Mouse (Mus musculus) MN1 (cell line): Measurements from ENCODE around the gene Ccdc127.

Experiments used
- DNase-seq: peaks from one replicate; pipeline ENCODE4 v3.0.0-alpha.2; 2016; ENCODE audit warnings: low spot score

The Ccdc127 gene

GRCm38 (mm10) chr13:74349566-74350434, at the start of gene Ccdc127, which contains the start of gene Sdha:
Gene Ccdc127, plus strand, starts transcription at chr13:74350309.
Gene Sdha, minus strand, starts transcription at chr13:74350280.
- DNase-seq: peak; percentile 97

DNA sequence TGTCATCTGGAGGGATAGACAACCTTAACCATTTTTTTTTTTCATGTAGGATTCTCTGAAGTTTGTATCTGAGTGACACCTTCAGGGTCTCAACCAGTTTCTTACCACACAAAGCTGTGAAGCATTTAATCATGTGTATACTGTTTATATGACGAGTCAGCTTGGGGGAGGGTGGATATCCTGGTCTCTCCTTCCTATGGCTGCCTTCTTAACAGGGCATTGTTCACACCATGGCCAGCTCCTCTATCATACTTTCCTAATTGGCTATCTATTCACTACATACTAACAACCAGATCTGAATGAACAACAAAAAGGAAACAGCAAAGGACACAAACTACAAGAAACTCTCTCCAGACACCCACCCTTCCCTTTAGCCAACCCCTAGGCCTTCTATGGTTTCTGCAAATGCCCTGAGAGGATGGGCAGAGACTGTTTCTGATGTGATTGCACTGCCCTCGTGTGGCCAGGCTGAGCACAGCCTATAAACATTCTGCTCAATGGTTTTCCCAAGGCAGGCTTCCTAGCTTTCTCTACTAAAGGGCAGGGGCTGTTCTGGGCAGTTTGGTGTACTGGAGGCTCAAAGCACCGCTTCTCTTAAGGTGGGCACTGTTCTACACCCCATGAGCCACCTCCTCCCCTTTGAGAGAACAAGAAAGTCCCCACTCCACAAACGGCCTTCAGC, 49.0 kb upstream of the Ccdc127 start:
- peak; percentile 60 for DNase-seq

DNA sequence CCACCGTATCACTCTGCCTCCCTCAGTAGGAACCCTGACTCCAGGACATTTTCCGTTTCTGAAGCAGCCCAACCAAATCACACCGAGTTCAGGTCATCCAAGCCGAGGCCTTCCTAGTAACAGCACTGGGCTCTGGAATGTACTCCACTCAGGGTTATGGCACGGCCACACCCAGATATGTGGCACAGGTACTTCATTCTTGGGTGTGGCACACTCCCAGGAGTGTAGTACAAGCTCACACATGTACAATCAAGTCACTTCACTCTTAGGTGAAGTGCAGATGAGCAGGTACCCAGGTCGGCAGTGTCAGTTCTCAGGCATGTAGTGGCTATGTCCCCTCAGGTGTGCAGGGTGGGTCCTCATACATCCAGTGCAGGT, 48.5 kb upstream of the Ccdc127 start:
- no peak for DNase-seq

DNA sequence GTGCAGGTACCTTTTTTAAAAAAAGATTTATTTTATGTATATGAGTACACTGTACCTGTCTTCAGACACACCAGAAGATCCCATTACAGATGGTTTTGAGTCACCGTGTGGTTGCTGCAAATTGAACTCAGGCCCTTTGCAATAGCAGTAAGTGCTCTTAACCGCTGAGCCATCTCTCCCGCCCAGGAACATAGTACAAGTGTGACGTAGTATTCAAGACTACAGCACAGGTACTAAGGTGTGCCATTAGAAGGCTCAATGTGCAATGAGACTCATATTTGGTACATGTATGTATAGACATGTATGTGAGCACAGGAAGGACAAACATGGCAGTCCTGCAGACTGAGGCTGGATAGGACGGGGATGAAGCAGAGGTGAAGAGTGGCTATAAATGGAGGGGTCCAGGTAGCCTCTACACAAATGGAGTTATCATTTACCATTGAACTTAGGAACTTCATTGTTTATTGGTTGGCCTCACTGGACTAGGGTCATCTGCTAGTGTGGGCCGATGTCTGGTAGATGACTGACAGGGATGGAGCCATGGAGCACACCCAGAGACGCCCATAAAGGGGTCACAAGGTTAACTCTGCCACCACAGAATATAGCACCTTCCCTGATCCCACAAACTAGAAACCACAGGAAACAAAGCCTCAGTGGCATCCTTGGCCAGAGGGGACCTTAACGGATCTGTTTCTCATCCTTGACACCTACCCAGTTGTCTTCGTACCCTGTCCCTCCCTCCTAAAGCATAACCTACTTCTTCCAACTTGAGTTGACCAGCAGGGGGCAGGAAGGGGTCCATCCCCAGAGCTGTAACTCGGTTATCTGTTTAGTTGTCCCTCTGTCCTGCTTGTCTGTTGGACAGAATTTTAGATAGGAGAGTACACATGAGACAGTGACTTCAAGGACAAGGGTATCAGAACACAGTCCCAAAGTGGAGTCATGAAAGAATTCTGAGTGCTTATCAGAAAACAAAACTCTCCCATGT, 47.8 kb upstream of the Ccdc127 start:
- no peak for DNase-seq

GRCm38 (mm10) chr13:74305380-74305779, 44.7 kb upstream of the Ccdc127 start:
- DNase-seq: no peak

DNA sequence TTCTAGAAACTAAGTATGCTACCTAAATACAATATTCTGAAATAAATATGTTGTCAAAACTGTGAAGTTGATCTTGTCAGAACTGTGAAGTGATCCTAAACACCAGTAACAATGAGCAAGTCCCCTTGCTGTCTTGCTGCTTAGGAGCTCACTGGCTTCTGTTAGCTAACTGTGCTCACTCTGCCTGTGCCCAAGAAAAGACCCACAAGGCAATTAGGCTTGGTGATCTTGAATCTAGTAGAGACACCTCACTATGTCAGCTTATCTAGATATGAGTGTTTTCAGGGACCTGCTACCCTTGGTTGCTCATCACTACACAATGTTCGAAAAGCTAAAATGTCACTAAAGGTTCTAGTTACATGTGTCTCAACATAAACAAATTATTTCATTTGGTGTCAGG, 44.3 kb upstream of the Ccdc127 start:
- DNase-seq: no peak

DNA sequence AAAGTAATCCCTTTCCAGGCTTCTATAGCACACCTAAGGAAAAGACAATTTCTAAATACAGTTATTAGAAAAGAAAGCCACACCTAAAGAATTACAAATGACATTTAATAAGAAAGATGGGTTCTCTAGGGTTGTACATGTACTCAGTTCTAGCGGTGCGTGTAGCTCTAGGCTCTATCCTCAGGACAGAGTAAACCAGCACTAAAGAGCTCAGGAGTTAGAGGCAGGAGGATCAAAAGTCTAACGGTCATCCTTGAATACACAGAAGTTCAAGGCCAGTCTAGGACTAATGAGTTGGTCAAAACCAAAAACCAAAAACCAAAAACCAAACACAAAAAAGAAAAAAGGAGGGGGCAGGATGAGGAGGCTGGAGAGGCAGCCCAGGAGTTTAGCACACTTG, 35.5 kb upstream of the Ccdc127 start:
- no peak for DNase-seq

- peak; percentile 9 for DNase-seq
Observed at GRCm38 (mm10) chr13:74316386-74316785, 33.7 kb upstream of the Ccdc127 start.

GRCm38 (mm10) chr13:74316789-74317169, 33.3 kb upstream of the Ccdc127 start:
- peak; percentile 7 for DNase-seq

- DNase-seq: peak; percentile 95
Observed at GRCm38 (mm10) chr13:74317170-74317849, 32.8 kb upstream of the Ccdc127 start, which contains the start of gene Pdcd6. Gene Pdcd6, minus strand, starts transcription at chr13:74317580.

- no peak for DNase-seq
Observed at GRCm38 (mm10) chr13:74329321-74329720, 20.8 kb upstream of the Ccdc127 start.

GRCm38 (mm10) chr13:74341036-74341435, 9.1 kb upstream of the Ccdc127 start:
- DNase-seq: peak; percentile 68

GRCm38 (mm10) chr13:74350435-74350906, 362 bp downstream of the Ccdc127 start:
- DNase-seq: no peak

- DNase-seq: no peak
Observed at GRCm38 (mm10) chr13:74356491-74356890, 6.4 kb downstream of the Ccdc127 start.

DNA sequence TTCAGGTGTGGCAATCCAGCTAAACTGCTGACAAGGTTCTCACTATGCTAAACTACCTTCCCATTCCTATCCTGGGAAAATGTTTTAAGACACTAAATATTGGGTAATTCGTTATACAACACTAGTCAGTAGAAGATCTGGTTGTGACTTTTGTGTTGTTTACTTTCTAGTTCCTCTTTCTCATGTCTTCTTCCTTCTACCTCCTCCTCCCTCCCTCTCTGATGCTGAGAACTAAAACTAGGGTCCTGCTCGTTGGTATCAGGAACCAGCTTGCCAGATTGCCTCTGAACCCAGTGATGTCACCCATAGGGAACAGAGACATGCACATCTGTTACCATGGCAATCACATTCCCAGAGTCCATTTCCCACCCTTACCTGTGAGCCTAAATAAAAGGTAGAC, 12.1 kb downstream of the Ccdc127 start:
- DNase-seq: no peak

GRCm38 (mm10) chr13:74363176-74363858, 13.2 kb downstream of the Ccdc127 start:
- DNase-seq: no peak

GRCm38 (mm10) chr13:74363859-74364235, 13.7 kb downstream of the Ccdc127 start, which contains the start of gene Lrrc14b:
Gene Lrrc14b, minus strand, starts transcription at chr13:74364005.
- peak; percentile 60 for DNase-seq

- DNase-seq: no peak
Observed at GRCm38 (mm10) chr13:74381533-74382276, 31.6 kb downstream of the Ccdc127 start.

- DNase-seq: no peak
Observed at GRCm38 (mm10) chr13:74382289-74382688, 32.2 kb downstream of the Ccdc127 start.

DNA sequence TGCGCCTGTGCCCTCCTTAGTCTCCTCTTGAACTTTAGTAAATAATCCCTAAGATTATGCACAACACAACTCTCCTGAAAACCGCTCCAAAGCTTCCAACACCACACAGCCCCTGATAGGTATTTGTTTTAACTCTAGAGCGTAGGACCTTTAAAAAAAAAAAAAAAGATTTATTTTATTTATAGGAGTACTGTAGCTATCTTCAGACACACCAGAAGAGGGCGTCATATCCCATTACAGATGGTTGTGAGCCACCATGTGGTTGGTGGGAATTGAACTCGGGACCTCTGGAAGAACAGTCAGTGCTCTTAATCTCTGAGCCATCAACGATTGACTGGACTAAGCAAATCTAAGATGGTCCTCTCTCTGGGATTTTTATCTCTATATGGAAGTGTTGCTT, 39.6 kb downstream of the Ccdc127 start:
- no peak for DNase-seq
